In genomic region chr2:166824386-166824785, GRCm38 (mm10) we compare ENCODE assay signal across 21 mouse cellular contexts. TPM values are rescaled to one million over a fixed set of nuclear protein-coding genes. Genes with fewer than 3 reads are reported as not detected.
DNase-seq lines count a peak whose midpoint lies in the region; ATAC-seq and TF ChIP-seq lines count a peak whose summit lies in the region.
"Had no signal": no experiment of that assay in that cellular context is flagged by ENCODE, and none has a peak within 500 bp of the region (broad histone marks: within the 10 kb centered on the region; RNA-seq: fewer than 3 reads in every experiment).

No protein-coding gene starts in this region.

- H3K27ac ChIP-seq in limb, embryonic 12.5 days: peak overlapping the region; percentile 25; the same call in 1 of the 2 replicates
- no peak overlapping the region for H3K27ac ChIP-seq in limb, embryonic 10.5 days
- no peak overlapping the region for H3K27ac ChIP-seq in lung, postnatal 0 days (ENCODE audit: low read length)
- no peak overlapping the region for H3K27ac ChIP-seq in midbrain, embryonic 11.5 days (ENCODE audit: low read depth, low read length)
- H3K27ac ChIP-seq in midbrain, embryonic 10.5 days (replicated peaks): no peak overlapping the region
- no peak overlapping the region for H3K27ac ChIP-seq in forebrain, embryonic 11.5 days (ENCODE audit: low read depth, low read length)
- H3K27ac ChIP-seq: forebrain, embryonic 10.5 days; gastrocnemius, adult 2 months; hindbrain, embryonic 12.5 days; hindbrain, embryonic 15.5 days had no signal

- no peak overlapping the region for H3K4me3 ChIP-seq in limb, embryonic 12.5 days (replicated peaks)
- no peak overlapping the region for H3K4me3 ChIP-seq in limb, embryonic 10.5 days
- no peak overlapping the region for H3K4me3 ChIP-seq in lung, postnatal 0 days (ENCODE audit: low read depth, low read length)
- no peak overlapping the region for H3K4me3 ChIP-seq in midbrain, embryonic 11.5 days (ENCODE audit: low read depth, low read length)
- H3K4me3 ChIP-seq in midbrain, embryonic 10.5 days: no peak overlapping the region
- no peak overlapping the region for H3K4me3 ChIP-seq in forebrain, embryonic 11.5 days (ENCODE audit: low read depth, low read length)
- H3K4me3 ChIP-seq: forebrain, embryonic 10.5 days; gastrocnemius, adult 2 months; hindbrain, embryonic 12.5 days; hindbrain, embryonic 15.5 days had no signal

- DNase-seq in limb, embryonic 10.5 days (ENCODE audit: low spot score): no peak
- peak; percentile 64 for DNase-seq in lung, postnatal 0 days (ENCODE audit: low spot score)
- DNase-seq in lung, postnatal 14 days: no peak
- peak; percentile 21 for DNase-seq in midbrain, embryonic 11.5 days (ENCODE audit: low spot score, missing footprints)
- no peak for DNase-seq in midbrain, embryonic 10.5 days (ENCODE audit: low spot score)
- DNase-seq in forebrain, embryonic 11.5 days (ENCODE audit: low spot score): no peak
- DNase-seq: adrenal gland, adult 2 months; adrenal gland, postnatal 14 days; cerebellum, adult 11-12 months; cerebellum, adult 8-10 months; cerebellum, postnatal 14 days; forebrain, postnatal 0 days; gastrocnemius, adult 2 months; gastrocnemius, postnatal 14 days had no signal

- peaks cover 3% of the 10 kb centered on the region; the same call in 1 of the 2 replicates for H3K4me1 ChIP-seq in limb, embryonic 12.5 days (replicated peaks)
- peaks cover 9% of the 10 kb centered on the region; the same call in 1 of the 2 replicates for H3K4me1 ChIP-seq in limb, embryonic 10.5 days
- 0 out of 2 replicates have a peak, but pooled peaks cover 4% of the 10 kb centered on the region for H3K4me1 ChIP-seq in lung, postnatal 0 days (ENCODE audit: insufficient read depth, low read depth, low read length)
- H3K4me1 ChIP-seq in midbrain, embryonic 11.5 days (ENCODE audit: control insufficient read depth, insufficient read depth, low read length): no peaks in the 10 kb centered on the region
- H3K4me1 ChIP-seq in midbrain, embryonic 10.5 days: peaks cover 2% of the 10 kb centered on the region; the same call in 1 of the 2 replicates
- no peaks in the 10 kb centered on the region for H3K4me1 ChIP-seq in forebrain, embryonic 11.5 days (replicated peaks; ENCODE audit: control insufficient read depth, insufficient read depth, low read length)
- H3K4me1 ChIP-seq: hindbrain, embryonic 15.5 days had no signal

- H3K9me3 ChIP-seq in limb, embryonic 12.5 days: no peaks in the 10 kb centered on the region
- H3K9me3 ChIP-seq in limb, embryonic 10.5 days (replicated peaks): no peaks in the 10 kb centered on the region
- H3K9me3 ChIP-seq in lung, postnatal 0 days (ENCODE audit: low read length): no peaks in the 10 kb centered on the region
- H3K9me3 ChIP-seq in midbrain, embryonic 11.5 days (ENCODE audit: control insufficient read depth, low read length): no peaks in the 10 kb centered on the region
- no peaks in the 10 kb centered on the region for H3K9me3 ChIP-seq in midbrain, embryonic 10.5 days (replicated peaks)
- H3K9me3 ChIP-seq in forebrain, embryonic 11.5 days (ENCODE audit: control insufficient read depth, low read length): no peaks in the 10 kb centered on the region
- H3K9me3 ChIP-seq: forebrain, embryonic 10.5 days; hindbrain, embryonic 12.5 days; hindbrain, embryonic 15.5 days had no signal

- no peaks in the 10 kb centered on the region for H3K27me3 ChIP-seq in limb, embryonic 12.5 days
- H3K27me3 ChIP-seq in limb, embryonic 10.5 days (ENCODE audit: low read depth, poor library complexity, severe bottlenecking): no peaks in the 10 kb centered on the region
- no peaks in the 10 kb centered on the region for H3K27me3 ChIP-seq in lung, postnatal 0 days (replicated peaks; ENCODE audit: insufficient read depth, low read length)
- no peaks in the 10 kb centered on the region for H3K27me3 ChIP-seq in midbrain, embryonic 11.5 days (ENCODE audit: control insufficient read depth, insufficient read depth, low read length)
- H3K27me3 ChIP-seq in midbrain, embryonic 10.5 days (ENCODE audit: low read depth, poor library complexity, severe bottlenecking): no peaks in the 10 kb centered on the region
- no peaks in the 10 kb centered on the region for H3K27me3 ChIP-seq in forebrain, embryonic 11.5 days (ENCODE audit: control insufficient read depth, insufficient read depth, low read length)
- H3K27me3 ChIP-seq: hindbrain, embryonic 12.5 days; hindbrain, embryonic 15.5 days had no signal

- no peak for TF ChIP-seq CTCF in lung, postnatal 0 days (IDR thresholded peaks at IDR 0.05)

- H3K4me2 ChIP-seq in limb, embryonic 12.5 days: no peak overlapping the region
- no peak overlapping the region for H3K4me2 ChIP-seq in lung, postnatal 0 days (replicated peaks; ENCODE audit: low read depth, low read length)
- no peak overlapping the region for H3K4me2 ChIP-seq in midbrain, embryonic 11.5 days
- no peak overlapping the region for H3K4me2 ChIP-seq in forebrain, embryonic 11.5 days (ENCODE audit: low read depth, low read length, severe bottlenecking)
- H3K4me2 ChIP-seq: heart, embryonic 11.5 days; hindbrain, embryonic 12.5 days; hindbrain, embryonic 15.5 days had no signal

- TF ChIP-seq EP300 in lung, postnatal 0 days (IDR thresholded peaks at IDR 0.05): no peak

- ATAC-seq in limb, embryonic 12.5 days (ENCODE audit: insufficient number of reproducible peaks, insufficient read depth, low FRiP score, low TSS enrichment, low read depth): no peak
- ATAC-seq in lung, postnatal 0 days: peak; percentile 56
- no peak for ATAC-seq in midbrain, embryonic 11.5 days (ENCODE audit: low FRiP score)
- ATAC-seq in forebrain, embryonic 11.5 days (replicated peaks; ENCODE audit: low FRiP score): no peak
- ATAC-seq: CD4-positive, CD25-positive, alpha-beta regulatory T cell, adult 4 months; forebrain, embryonic 14.5 days; forebrain, postnatal 0 days had no signal

- H3K9ac ChIP-seq in limb, embryonic 12.5 days (replicated peaks): no peak overlapping the region
- no peak overlapping the region for H3K9ac ChIP-seq in lung, postnatal 0 days (replicated peaks; ENCODE audit: low read depth)
- H3K9ac ChIP-seq in midbrain, embryonic 11.5 days (ENCODE audit: low read length): no peak overlapping the region
- H3K9ac ChIP-seq in forebrain, embryonic 11.5 days (ENCODE audit: low read length): no peak overlapping the region
- H3K9ac ChIP-seq: forebrain, postnatal 0 days; hindbrain, embryonic 12.5 days; hindbrain, embryonic 15.5 days had no signal

- 83% methylated on average over 5 of the region's 5 CpGs for WGBS in limb, embryonic 12.5 days
- 94% methylated on average over 5 of the region's 5 CpGs for WGBS in limb, embryonic 10.5 days
- WGBS in lung, postnatal 0 days: 56% methylated on average over 5 of the region's 5 CpGs
- WGBS in midbrain, embryonic 11.5 days: 91% methylated on average over 5 of the region's 5 CpGs
- WGBS in midbrain, embryonic 10.5 days: 93% methylated on average over 5 of the region's 5 CpGs
- 92% methylated on average over 5 of the region's 5 CpGs for WGBS in forebrain, embryonic 11.5 days

- H3K36me3 ChIP-seq in limb, embryonic 12.5 days: 0 out of 2 replicates have a peak, but pooled peaks cover 3% of the 10 kb centered on the region
- H3K36me3 ChIP-seq in limb, embryonic 10.5 days: peaks cover 5% of the 10 kb centered on the region; the same call in 1 of the 2 replicates
- 0 out of 2 replicates have a peak, but pooled peaks cover 5% of the 10 kb centered on the region for H3K36me3 ChIP-seq in lung, postnatal 0 days (ENCODE audit: insufficient read depth, low read length)
- no peaks in the 10 kb centered on the region for H3K36me3 ChIP-seq in midbrain, embryonic 11.5 days (ENCODE audit: control insufficient read depth, insufficient read depth, low read length)
- no peaks in the 10 kb centered on the region for H3K36me3 ChIP-seq in midbrain, embryonic 10.5 days
- H3K36me3 ChIP-seq in forebrain, embryonic 11.5 days (ENCODE audit: control insufficient read depth, insufficient read depth, low read length): no peaks in the 10 kb centered on the region
- H3K36me3 ChIP-seq: forebrain, embryonic 10.5 days; hindbrain, embryonic 12.5 days; hindbrain, embryonic 15.5 days had no signal

RNA-seq across cellular contexts. Expression of gene Arfgef2, which starts 19.0 kb away (rescaled TPM):
- polyA plus RNA-seq in limb, embryonic 12.5 days (2016; fragmentation: Nextera tagmentation; extraction: Ambion mirVana): 5.2 and 5.8 TPM in 2 replicates
- polyA plus RNA-seq in limb, embryonic 10.5 days (2016; fragmentation: Nextera tagmentation; extraction: Ambion mirVana): 4.4 and 5.2 TPM in 2 replicates
- 5.7 and 6.2 TPM in 2 replicates for polyA plus RNA-seq in lung, postnatal 0 days (2015; fragmentation: Nextera tagmentation; extraction: Ambion mirVana)
- 4.4 and 4.6 TPM in 2 replicates for polyA plus RNA-seq in midbrain, embryonic 11.5 days (2014; fragmentation: Nextera tagmentation; extraction: Ambion mirVana)
- 4.2 and 5.3 TPM in 2 replicates for polyA plus RNA-seq in midbrain, embryonic 10.5 days (2016; fragmentation: Nextera tagmentation; extraction: Ambion mirVana)
- polyA plus RNA-seq in forebrain, embryonic 11.5 days (2014; fragmentation: Nextera tagmentation; extraction: Ambion mirVana): 5.2 and 6.1 TPM in 2 replicates

RNA-seq across cellular contexts. Expression of gene Trp53rkb, which starts 32.1 kb away (rescaled TPM):
- 8.8 and 14.2 TPM in 2 replicates for polyA plus RNA-seq in limb, embryonic 12.5 days (2016; fragmentation: Nextera tagmentation; extraction: Ambion mirVana)
- polyA plus RNA-seq in limb, embryonic 10.5 days (2016; fragmentation: Nextera tagmentation; extraction: Ambion mirVana): 14.5 and 15.5 TPM in 2 replicates
- 4.2 and 4.8 TPM in 2 replicates for polyA plus RNA-seq in lung, postnatal 0 days (2015; fragmentation: Nextera tagmentation; extraction: Ambion mirVana)
- polyA plus RNA-seq in midbrain, embryonic 11.5 days (2014; fragmentation: Nextera tagmentation; extraction: Ambion mirVana): 8.7 and 10.8 TPM in 2 replicates
- polyA plus RNA-seq in midbrain, embryonic 10.5 days (2016; fragmentation: Nextera tagmentation; extraction: Ambion mirVana): 10.0 and 12.7 TPM in 2 replicates
- 11.4 and 12.0 TPM in 2 replicates for polyA plus RNA-seq in forebrain, embryonic 11.5 days (2014; fragmentation: Nextera tagmentation; extraction: Ambion mirVana)

Comparison
In these comparisons a context has a peak if more than half of its experiments do, and no peak if none do; other contexts are left out.
1. DNase-seq: peak in lung, postnatal 0 days (single experiment) and midbrain, embryonic 11.5 days (single experiment); none in limb, embryonic 10.5 days (single experiment), lung, postnatal 14 days (single experiment), midbrain, embryonic 10.5 days (single experiment) and forebrain, embryonic 11.5 days (single experiment).